Mouse (Mus musculus) MEL (cell line): ENCODE measurements at regions not wholly inside any gene's neighbourhood (a gene's known extent, or its start where the extent isn't known, plus 50 kb on each side); places are given as distances from the start of the nearest gene placed in this dataset.
A peak's percentile ranks its signal among the peaks of the same experiment; 100 is the strongest.

Experiments
- DNase-seq: peaks from one replicate; pipeline ENCODE4 v3.0.0; 2011; ENCODE audit warnings: low read depth, low spot score
- H3K27ac ChIP-seq: 2 replicates; pipeline ENCODE4 v1.5.1; 2012; ENCODE audit warnings: low read depth, mild to moderate bottlenecking, control low read depth, low read length, moderate library complexity; ENCODE audit not compliant: control insufficient read depth
- H3K27me3 ChIP-seq, 2 experiments: fragments of 150-350 bp in 1 of 2; sonication (generic) in 1 of 2; 2 replicates each; pipeline ENCODE4 v1.6.1; 2012; ENCODE audit warnings: low read length in 2 of 2, mild to moderate bottlenecking in 2 of 2, improper control_type of control experiment in 1 of 2, moderate library complexity in 1 of 2; ENCODE audit not compliant: insufficient read depth in 2 of 2, control insufficient read depth in 1 of 2
- H3K36me3 ChIP-seq, 2 experiments: 2 replicates each; pipeline ENCODE4 v1.6.1; 2012 to 2014; ENCODE audit warnings: low read length in 2 of 2, improper control_type of control experiment in 1 of 2, inconsistent platforms in 1 of 2, mild to moderate bottlenecking in 1 of 2; ENCODE audit not compliant: insufficient read depth in 2 of 2, control insufficient read depth in 1 of 2
- H3K4me1 ChIP-seq, 2 experiments: fragments of 150-350 bp in 1 of 2; sonication (generic) in 1 of 2; 2 replicates each; pipeline ENCODE4 v1.6.1; 2012; ENCODE audit warnings: low read length in 2 of 2, improper control_type of control experiment in 1 of 2, mild to moderate bottlenecking in 1 of 2; ENCODE audit not compliant: insufficient read depth in 2 of 2, control insufficient read depth in 1 of 2
- H3K4me3 ChIP-seq, 2 experiments: fragments of 150-350 bp in 1 of 2; sonication (generic) in 1 of 2; 2 replicates each; pipeline ENCODE4 v1.5.1; 2012; ENCODE audit warnings: low read depth in 2 of 2, low read length in 2 of 2, mild to moderate bottlenecking in 2 of 2, moderate library complexity in 2 of 2, control low read depth in 1 of 2, improper control_type of control experiment in 1 of 2; ENCODE audit not compliant: control insufficient read depth in 1 of 2, insufficient read depth in 1 of 2
- H3K79me2 ChIP-seq: 2 replicates; pipeline ENCODE4 v1.6.1; 2012; ENCODE audit warnings: mild to moderate bottlenecking, low read length, moderate library complexity; ENCODE audit not compliant: control insufficient read depth, poor library complexity, insufficient read depth
- H3K9ac ChIP-seq: 2 replicates; pipeline ENCODE4 v1.6.1; 2012; ENCODE audit warnings: low read depth, mild to moderate bottlenecking, control low read depth, low read length, moderate library complexity; ENCODE audit not compliant: control insufficient read depth, poor library complexity, severe bottlenecking
- H3K9me3 ChIP-seq: fragments of 150-350 bp; sonication (generic); replicated peaks from 2 replicates; pipeline ENCODE4 v1.6.1; 2012; ENCODE audit warnings: mild to moderate bottlenecking, low read length, improper control_type of control experiment, moderate library complexity; ENCODE audit not compliant: insufficient read depth
- BHLHE40 ChIP-seq: IDR thresholded peaks from 2 replicates; pipeline ENCODE4 v1.6.1; 2012; ENCODE audit warnings: low read depth, mild to moderate bottlenecking, inconsistent platforms, low read length, improper control_type of control experiment, borderline replicate concordance
- CHD1 ChIP-seq: IDR thresholded peaks from 2 replicates; pipeline ENCODE4 v1.6.1; 2012; ENCODE audit warnings: low read depth, mild to moderate bottlenecking, inconsistent platforms, low read length, improper control_type of control experiment
- CTCF ChIP-seq, 3 experiments: IDR thresholded peaks in 2 of 3; conservative IDR thresholded peaks in 1 of 3; 2 replicates each; pipeline ENCODE4 v1.5.1; 2011 to 2012; ENCODE audit warnings: low read length in 3 of 3, low read depth in 2 of 3, mild to moderate bottlenecking in 2 of 3, improper control_type of control experiment in 1 of 3, inconsistent platforms in 1 of 3, mixed read lengths in 1 of 3, moderate library complexity in 1 of 3; ENCODE audit not compliant: control insufficient read depth in 1 of 3, insufficient read depth in 1 of 3, poor library complexity in 1 of 3, severe bottlenecking in 1 of 3
- JUND ChIP-seq: IDR thresholded peaks from 2 replicates; pipeline ENCODE4 v1.6.1; 2011; ENCODE audit warnings: low read depth, mild to moderate bottlenecking, improper control_type of control experiment, low read length
- KAT2A ChIP-seq: conservative IDR thresholded peaks from 2 replicates; pipeline ENCODE4 v1.6.1; 2012; ENCODE audit warnings: low read depth, low read length, improper control_type of control experiment, inconsistent platforms
- MAX ChIP-seq: IDR thresholded peaks from 2 replicates; pipeline ENCODE4 v1.6.1; 2011; ENCODE audit warnings: low read length, improper control_type of control experiment
- MAZ ChIP-seq: IDR thresholded peaks from 2 replicates; pipeline ENCODE4 v1.6.1; 2012; ENCODE audit warnings: low read depth, mild to moderate bottlenecking, inconsistent platforms, low read length, improper control_type of control experiment
- MEF2A ChIP-seq: IDR thresholded peaks from 2 replicates; pipeline ENCODE4 v1.6.1; 2014; ENCODE audit warnings: low read depth, mild to moderate bottlenecking, inconsistent platforms, low read length, improper control_type of control experiment; ENCODE audit not compliant: poor library complexity, insufficient replicate concordance, severe bottlenecking; ENCODE audit errors: extremely low read depth
- POLR2AphosphoS2 ChIP-seq: IDR thresholded peaks from 2 replicates; pipeline ENCODE4 v1.6.1; 2011; ENCODE audit warnings: low read length, improper control_type of control experiment
- SIN3A ChIP-seq: IDR thresholded peaks from 2 replicates; pipeline ENCODE4 v1.6.1; 2012; ENCODE audit warnings: low read length, improper control_type of control experiment, inconsistent platforms
- SMC3 ChIP-seq: IDR thresholded peaks from 2 replicates; pipeline ENCODE4 v1.6.1; 2011; ENCODE audit warnings: low read depth, low read length, improper control_type of control experiment
- ZMIZ1 ChIP-seq: IDR thresholded peaks from 2 replicates; pipeline ENCODE4 v1.6.1; 2012; ENCODE audit warnings: low read depth, mild to moderate bottlenecking, inconsistent platforms, low read length, improper control_type of control experiment, moderate library complexity

- TF ChIP-seq JUND (no peak), ZMIZ1 (no peak), MEF2A (no peak), MAZ (no peak), POLR2AphosphoS2 (no peak), BHLHE40 (no peak)
- DNase-seq: no peak
- Histone ChIP-seq H3K4me3 (no peak overlapping the region), H3K36me3 (no peaks in the 10 kb centered on the region), H3K27me3 (no peaks in the 10 kb centered on the region), H3K27ac (no peak overlapping the region), H3K79me2 (no peaks in the 10 kb centered on the region), H3K9ac (no peak overlapping the region), H3K4me1 (no peaks in the 10 kb centered on the region), H3K9me3 (no peaks in the 10 kb centered on the region)
Measured at GRCm38 (mm10) chr7:51265896-51266295, 244.9 kb upstream of the Ano5 start.

DNA sequence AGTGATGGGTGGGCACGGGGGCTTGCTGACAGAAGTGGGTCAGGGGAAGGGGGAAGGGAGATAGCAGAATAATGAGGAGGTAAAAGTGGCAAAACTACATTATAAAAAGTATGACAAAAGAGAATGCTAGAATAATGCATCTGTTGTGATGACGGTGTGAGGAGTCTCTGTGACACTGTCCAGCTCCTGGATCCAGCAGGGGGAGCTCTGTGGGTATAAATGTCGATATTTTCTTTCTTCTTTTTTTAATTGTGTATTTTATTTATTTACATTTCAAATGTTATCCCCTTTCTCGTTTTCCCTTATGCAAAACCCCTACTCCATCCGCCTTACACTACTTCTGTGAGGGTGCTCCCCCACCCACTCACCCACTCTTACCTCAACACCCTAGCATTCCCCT is 243.9 kb upstream of the Ano5 start:
- no peaks in the 10 kb centered on the region for H3K27me3 ChIP-seq
- no peaks in the 10 kb centered on the region for H3K9me3 ChIP-seq
- H3K27ac ChIP-seq: no peak overlapping the region
- no peaks in the 10 kb centered on the region for H3K36me3 ChIP-seq
- H3K4me3 ChIP-seq: no peak overlapping the region
- H3K4me1 ChIP-seq: no peaks in the 10 kb centered on the region
- TF ChIP-seq SIN3A: no peak
- TF ChIP-seq, all 39 proteins: peak for 0
- no peak overlapping the region for H3K9ac ChIP-seq
- no peak for DNase-seq
- no peaks in the 10 kb centered on the region for H3K79me2 ChIP-seq

- Histone ChIP-seq H3K36me3 (no peaks in the 10 kb centered on the region), H3K9me3 (no peaks in the 10 kb centered on the region), H3K4me1 (no peaks in the 10 kb centered on the region), H3K79me2 (no peaks in the 10 kb centered on the region), H3K27ac (no peak overlapping the region), H3K9ac (no peak overlapping the region), H3K27me3 (no peaks in the 10 kb centered on the region), H3K4me3 (no peak overlapping the region)
- TF ChIP-seq SMC3: no peak
- no peak for DNase-seq
Measured at GRCm38 (mm10) chr7:51268743-51269142, 242.1 kb upstream of the Ano5 start.

DNA sequence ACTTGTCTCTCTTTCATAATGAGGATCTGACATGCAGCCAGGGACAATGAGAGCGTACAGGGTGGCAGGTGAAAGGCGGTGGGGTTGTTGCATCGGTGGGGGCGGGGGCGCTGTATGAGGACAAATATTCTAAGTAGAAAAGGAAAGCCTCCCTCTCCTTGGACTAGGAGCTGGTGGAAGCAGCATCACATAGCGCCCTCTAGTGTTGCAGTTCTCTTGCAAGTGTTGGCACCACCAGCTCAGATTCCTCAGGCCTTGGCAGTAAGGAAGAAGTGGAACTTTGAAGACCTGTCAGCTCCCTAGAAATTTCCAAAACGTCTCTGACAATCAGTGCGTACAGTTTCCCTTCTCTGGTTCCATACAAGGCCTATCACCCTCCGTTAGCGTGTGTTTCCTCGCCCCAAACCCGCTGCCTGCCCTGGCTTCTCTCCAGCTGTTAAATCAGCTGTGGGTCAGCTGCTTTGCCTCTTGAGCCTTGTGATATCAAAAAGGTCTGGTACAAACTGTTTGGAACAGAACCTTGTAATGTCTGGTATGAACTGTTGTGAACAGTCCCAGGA is 240.2 kb upstream of the Ano5 start:
- no peaks in the 10 kb centered on the region for H3K4me1 ChIP-seq
- H3K79me2 ChIP-seq: no peaks in the 10 kb centered on the region
- peak; percentile 3 for DNase-seq
- no peak overlapping the region for H3K9ac ChIP-seq
- no peaks in the 10 kb centered on the region for H3K9me3 ChIP-seq
- H3K4me3 ChIP-seq: no peak overlapping the region
- H3K27ac ChIP-seq: no peak overlapping the region
- H3K27me3 ChIP-seq: no peaks in the 10 kb centered on the region
- TF ChIP-seq JUND (no peak), MAX (no peak), CHD1 (no peak), KAT2A (no peak), CTCF (IDR thresholded peaks at IDR 0.05 in 2 of 3, conservative IDR thresholded peaks at IDR 0.05 in 1 of 3; ENCODE audit: control insufficient read depth in 1 of 3, insufficient read depth in 1 of 3, low read depth in 2 of 3, low read length in 3 of 3, poor library complexity in 1 of 3, severe bottlenecking in 1 of 3) (peak in 1 of 3 experiments; percentile 12; a peak in 1 of 6 replicates), MEF2A (no peak)
- TF ChIP-seq, all 39 proteins: peak for 1
- no peaks in the 10 kb centered on the region for H3K36me3 ChIP-seq
